Mouse (Mus musculus): ENCODE measurements at regions not wholly inside any gene's neighbourhood (a gene's known extent, or its start where the extent isn't known, plus 50 kb on each side); places are given as distances from the start of the nearest gene placed in this dataset.
"Not testable (repeated sequence)": the region's sequence is repeated elsewhere in the genome, so short reads cannot be mapped to it uniquely, and the experiment has no call there.

- TF ChIP-seq GATA1 (IDR thresholded peaks at IDR 0.05; ENCODE audit: borderline replicate concordance, low read length); FLI1 (IDR thresholded peaks at IDR 0.05; ENCODE audit: low read length): not testable (repeated sequence)
Measured at GRCm38 (mm10) chr6:68248018-68248533, 712.5 kb upstream of the Tacstd2 start.
